Mouse (Mus musculus) large intestine, adult 2 months (tissue): ENCODE data around the gene Slc24a4. TPM values are rescaled to one million over a fixed set of nuclear protein-coding genes. Genes with fewer than 3 reads are reported as not detected.

Source experiments
- DNase-seq: peaks from one replicate; pipeline ENCODE4 v3.0.0-alpha.2; 2012; ENCODE audit warnings: low read depth, low spot score
- WGBS: fragments of 180-500 bp; shearing (Covaris S2); methylation state at CpG from one replicate; pipeline ENCODE4 v1.1.7; 2018; 5-methylcytosine and 5-hydroxymethylcytosine counted together
- polyA plus RNA-seq: library from polyadenylated mRNA; depleted of rRNA; stranded (reverse); fragments of >200 nt; gene quantifications from 2 replicates; pipeline ENCODE4 v1.2.3, GENCODE M21; 2012

Slc24a4 gene
- polyA plus RNA-seq, 1 experiment: 0.05 TPM

DNA sequence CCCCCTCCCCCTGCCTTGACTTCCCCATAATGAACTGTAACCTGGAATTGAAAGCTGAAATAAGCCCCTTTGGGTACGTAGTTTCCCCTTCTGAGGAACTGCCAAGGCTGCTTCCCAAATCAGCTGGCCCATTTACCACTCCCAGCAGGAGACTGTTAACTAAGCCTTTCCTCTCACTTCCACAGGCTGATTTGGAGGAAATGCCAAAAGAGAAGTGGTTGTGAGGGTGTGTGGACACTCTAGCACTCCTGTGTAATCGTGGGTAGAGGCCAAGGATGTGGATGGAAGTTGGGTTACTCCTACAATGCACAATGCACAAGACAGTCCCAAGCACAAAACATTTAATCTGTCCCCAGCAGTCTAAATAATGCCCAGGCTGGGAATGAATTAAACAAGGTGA lies 153.6 kb downstream of the Slc24a4 start:
- WGBS: 81% methylated on average over 2 of the region's 2 CpGs

GRCm38 (mm10) chr12:102282763-102283482 lies 154.4 kb downstream of the Slc24a4 start, which contains the start of gene Rin3:
Rin3 (plus strand) TSS chr12:102283048.
- 1% methylated on average over 75 of the region's 75 CpGs for WGBS
- no peak for DNase-seq

More for the DNA sequence above, 153.6 kb downstream of the Slc24a4 start:
- DNase-seq: no peak

DNA sequence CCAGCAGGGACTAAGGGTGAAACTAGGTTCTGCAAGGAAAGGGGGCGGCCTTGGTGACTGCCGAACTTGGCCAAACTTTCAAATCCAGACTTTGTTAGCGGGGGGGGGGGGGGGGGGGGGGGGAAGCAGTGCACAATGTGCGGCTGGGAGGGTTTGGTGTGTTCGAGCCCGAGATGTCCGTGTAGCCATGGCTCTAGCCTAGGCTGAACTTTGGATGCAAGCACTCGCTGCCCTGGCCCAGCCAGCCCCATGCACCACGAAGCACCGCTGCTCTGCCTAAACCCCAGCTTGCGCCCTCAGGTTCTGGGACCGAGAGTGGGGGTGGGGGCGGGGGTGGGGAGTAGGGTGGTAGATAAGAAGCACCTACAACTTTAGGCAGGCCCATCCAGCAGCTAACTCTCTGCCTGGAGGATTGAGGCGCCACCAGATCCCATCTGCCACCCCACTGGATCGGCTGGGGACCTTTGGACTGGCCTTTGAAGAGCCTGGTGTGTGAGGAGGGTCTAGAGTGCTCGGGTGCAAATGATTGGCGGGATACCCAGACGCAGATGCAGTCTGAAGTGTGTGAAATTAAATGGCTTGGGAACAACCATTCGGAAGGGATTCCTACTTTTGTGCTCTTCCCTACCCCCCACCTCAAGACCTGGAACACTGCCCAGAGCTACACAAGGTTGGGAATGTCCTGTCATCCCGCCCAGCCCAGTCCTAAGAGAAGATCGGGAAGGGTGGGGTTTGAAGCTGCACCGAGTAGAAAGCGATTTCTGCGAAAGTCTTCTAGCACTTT lies 155.1 kb downstream of the Slc24a4 start:
- 3% methylated on average over 21 of the region's 24 CpGs for WGBS
- peak; percentile 39 for DNase-seq

GRCm38 (mm10) chr12:102284267-102284610 lies 155.7 kb downstream of the Slc24a4 start:
- WGBS: 17% methylated on average over 9 of the region's 9 CpGs
- DNase-seq: no peak

GRCm38 (mm10) chr12:102284618-102285159 lies 156.2 kb downstream of the Slc24a4 start:
- WGBS: 62% methylated on average over 3 of the region's 3 CpGs
- DNase-seq: no peak

- no peak for DNase-seq
- 78% methylated on average over 6 of the region's 6 CpGs for WGBS
These were observed 156.8 kb downstream of the Slc24a4 start for GRCm38 (mm10) chr12:102285318-102285717.

DNA sequence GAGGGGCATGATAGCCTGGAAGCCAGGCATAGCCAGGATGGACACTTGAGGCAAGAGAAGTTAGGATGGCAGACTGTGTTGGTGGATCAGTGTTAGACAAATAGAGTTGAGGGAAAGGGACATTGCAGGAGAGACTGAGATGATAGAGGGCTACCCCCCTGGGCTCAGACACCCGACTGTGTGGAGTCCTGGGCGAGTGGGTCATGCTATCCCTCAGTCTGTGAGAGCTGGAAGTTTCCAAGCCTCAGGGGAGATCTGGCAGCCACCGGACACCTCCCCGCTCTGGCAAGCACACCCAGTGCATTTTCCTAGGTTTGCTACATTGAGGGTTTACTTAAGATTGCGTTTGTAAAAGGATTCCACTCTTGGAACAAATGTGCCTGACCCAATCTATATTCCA lies 157.2 kb downstream of the Slc24a4 start:
- WGBS: 71% methylated on average over 5 of the region's 5 CpGs
- no peak for DNase-seq

DNA sequence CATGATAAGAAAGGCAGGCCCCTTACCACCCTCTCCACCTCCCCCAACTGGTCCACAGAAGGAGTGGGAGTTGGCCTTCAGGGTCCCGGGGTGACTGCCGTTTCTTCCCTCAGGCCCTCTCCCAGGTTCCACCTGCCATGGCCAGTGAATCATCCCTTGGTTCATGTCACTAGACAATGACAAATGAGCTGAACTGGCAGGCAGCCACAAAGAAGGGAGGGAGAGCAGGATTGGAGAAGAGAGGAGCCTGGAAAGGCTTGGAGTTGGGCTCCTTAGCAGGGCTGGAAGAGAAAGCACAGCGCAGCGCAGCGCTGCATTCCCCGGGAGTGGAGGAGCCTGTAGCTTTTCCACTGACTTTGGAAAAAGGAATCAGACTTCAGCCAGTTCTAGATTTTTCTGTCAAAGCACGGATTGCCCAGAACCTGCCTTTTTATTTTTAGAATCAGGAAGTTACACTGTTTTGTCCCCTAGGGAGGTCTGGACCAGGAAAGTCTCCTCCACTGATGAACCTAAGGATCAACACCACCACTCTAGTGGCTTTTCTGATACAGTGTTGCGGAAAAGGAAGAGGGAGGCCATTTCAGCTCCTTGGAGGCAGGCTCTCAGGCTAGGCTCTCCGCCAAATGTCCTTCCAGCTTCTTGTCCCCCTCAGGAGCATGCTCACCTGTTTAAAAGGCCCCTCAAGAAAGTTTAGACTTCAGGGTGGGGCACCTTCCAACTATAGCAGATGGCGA lies 158.3 kb downstream of the Slc24a4 start:
- no peak for DNase-seq
- WGBS: 58% methylated on average over 10 of the region's 10 CpGs

GRCm38 (mm10) chr12:102287904-102288602 lies 159.5 kb downstream of the Slc24a4 start:
- WGBS: 56% methylated on average over 6 of the region's 6 CpGs
- no peak for DNase-seq

DNA sequence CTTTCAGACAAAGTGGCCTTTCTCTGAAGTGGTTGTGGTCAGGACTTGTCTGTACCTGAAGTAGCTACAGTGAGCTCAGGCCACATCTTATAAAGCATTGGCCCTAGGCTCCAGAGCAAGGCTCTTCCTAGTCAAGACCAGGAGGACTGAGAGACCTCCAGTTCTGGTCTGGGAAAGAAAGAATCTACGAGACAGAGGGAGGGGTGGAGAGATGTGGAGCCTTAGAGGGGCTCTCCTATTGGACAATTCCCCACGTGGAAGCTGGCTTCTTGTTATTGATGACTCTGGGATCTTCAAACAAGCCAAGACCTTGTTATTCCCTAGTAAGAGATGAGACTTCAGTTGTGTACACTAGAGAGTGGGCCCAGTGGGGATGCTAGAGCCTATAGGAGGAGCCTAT lies 160.3 kb downstream of the Slc24a4 start:
- WGBS: 76% methylated on average over 2 of the region's 2 CpGs

GRCm38 (mm10) chr12:102289568-102289967 lies 161.0 kb downstream of the Slc24a4 start:
- DNase-seq: no peak
- WGBS: 95% methylated on average over 1 of the region's 1 CpGs

More for the DNA sequence above, 160.3 kb downstream of the Slc24a4 start:
- DNase-seq: no peak

- no peak for DNase-seq
- 37% methylated on average over 2 of the region's 2 CpGs for WGBS
These were observed 162.1 kb downstream of the Slc24a4 start for GRCm38 (mm10) chr12:102290662-102291061.

GRCm38 (mm10) chr12:102291686-102292085 lies 163.2 kb downstream of the Slc24a4 start:
- DNase-seq: no peak
- 67% methylated on average over 6 of the region's 6 CpGs for WGBS

DNA sequence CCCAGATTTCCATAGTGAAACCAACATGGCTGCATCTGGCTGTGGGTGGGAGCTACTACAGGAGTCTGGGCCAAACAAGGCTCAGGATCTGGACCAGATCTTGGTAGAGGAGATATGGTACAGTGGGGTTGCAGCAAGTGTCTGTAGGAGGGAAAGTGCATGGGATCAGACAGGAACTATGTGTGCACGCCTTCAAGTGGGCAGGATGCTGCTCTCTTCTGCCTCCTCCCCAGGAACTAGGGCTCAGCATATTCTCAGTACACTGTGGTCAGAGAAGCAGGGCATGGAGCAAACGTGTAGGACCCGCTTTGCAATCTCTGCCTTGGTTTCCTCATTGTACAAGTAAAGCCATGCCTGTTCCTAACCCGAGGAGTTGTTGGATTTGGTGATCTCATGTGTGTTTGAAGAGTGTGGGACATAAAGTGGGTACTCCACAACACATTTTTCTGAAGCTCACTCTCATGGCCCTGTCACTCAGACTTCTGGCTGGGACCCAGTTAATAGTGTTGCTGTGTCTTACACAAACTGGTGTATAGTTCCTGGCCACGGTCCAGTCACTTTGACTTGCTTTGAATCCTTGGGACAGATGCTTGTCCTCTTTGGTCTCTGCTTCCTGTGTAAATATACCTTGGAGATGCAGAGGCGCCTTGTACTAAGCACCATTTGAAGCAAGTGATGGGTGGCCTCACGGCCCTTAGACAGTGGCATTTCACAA lies 164.1 kb downstream of the Slc24a4 start:
- WGBS: 82% methylated on average over 7 of the region's 7 CpGs

DNA sequence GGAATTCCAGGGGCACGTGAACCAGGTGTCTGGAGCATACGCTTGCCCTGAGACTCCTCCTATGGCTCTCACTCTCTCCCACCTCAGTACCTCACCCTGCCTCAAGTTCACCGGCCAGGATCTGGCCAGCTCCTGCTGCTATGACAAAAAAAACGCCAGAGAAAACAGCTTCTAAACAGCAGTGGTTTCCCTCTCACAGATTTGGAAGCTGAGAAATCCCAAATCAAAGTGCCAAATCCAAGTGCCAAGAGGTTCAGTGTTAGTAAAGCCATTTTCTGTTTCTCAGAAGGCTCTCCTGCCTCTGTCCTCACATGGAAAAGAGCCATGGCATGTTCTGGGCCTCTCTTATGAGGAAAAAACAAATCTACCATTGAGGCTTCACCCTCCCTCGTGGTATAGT lies 166.1 kb downstream of the Slc24a4 start:
- 71% methylated on average over 5 of the region's 5 CpGs for WGBS
- no peak for DNase-seq

More for the DNA sequence above, 164.1 kb downstream of the Slc24a4 start:
- no peak for DNase-seq

DNA sequence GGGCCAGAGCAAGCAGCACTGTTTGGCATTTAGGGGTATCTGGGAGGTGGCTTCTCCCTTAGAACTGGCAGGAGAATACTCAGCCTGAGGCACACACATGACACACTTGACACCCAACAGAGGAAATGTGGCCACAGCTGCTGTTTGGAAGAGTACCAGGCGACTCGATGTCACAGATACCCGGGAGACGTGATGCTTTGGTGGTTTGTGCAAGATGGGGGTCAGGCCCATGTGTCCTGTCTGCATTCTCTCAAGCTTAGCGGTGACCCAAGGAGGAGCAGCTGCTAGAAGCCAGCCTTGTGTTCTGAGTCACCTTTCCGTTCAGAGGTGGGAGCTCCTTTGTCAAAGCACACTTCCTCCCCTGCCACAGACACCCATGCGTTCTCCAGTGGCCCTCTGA lies 166.7 kb downstream of the Slc24a4 start:
- DNase-seq: no peak

GRCm38 (mm10) chr12:102295662-102296061 lies 167.1 kb downstream of the Slc24a4 start:
- WGBS: 84% methylated on average over 8 of the region's 8 CpGs
- DNase-seq: no peak

More for the DNA sequence above, 166.7 kb downstream of the Slc24a4 start:
- WGBS: 61% methylated on average over 7 of the region's 7 CpGs

DNA sequence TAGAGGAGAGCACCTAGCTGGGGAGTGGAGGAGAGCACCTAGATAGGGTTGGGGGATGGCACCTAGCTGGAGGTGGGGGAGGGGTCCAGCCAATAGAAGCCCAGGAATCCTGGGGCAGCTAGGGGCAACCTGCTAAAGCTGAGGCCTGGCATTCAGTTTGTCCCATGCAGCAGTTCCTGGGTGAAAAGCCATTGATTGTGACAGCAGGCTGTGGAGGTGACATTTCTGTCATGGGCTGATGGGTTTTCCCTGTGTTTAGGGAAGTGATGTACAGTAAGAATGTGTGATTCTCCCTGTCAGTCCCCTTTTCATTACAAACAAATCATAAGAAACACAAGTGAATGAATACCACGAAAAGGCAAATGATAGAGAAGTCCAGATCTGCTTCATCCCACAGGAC lies 167.8 kb downstream of the Slc24a4 start:
- WGBS: 94% methylated on average over 1 of the region's 1 CpGs
- DNase-seq: no peak

- no peak for DNase-seq
- WGBS: 36% methylated on average over 4 of the region's 4 CpGs
These were observed 168.4 kb downstream of the Slc24a4 start for GRCm38 (mm10) chr12:102296967-102297366.
